Mouse (Mus musculus) hindbrain, embryonic 15.5 days (tissue): ENCODE results near the gene Pgap3. TPM values are rescaled to one million over a fixed set of nuclear protein-coding genes. Genes with fewer than 3 reads are reported as not detected.

Experiments used
- ATAC-seq: fragments of 200-750 bp; cut with Nextera tagmentation; 2 replicates; pipeline ENCODE4 v1.8.0; 2017; ENCODE audit warnings: low read depth, moderate number of reproducible peaks, moderate TSS enrichment; ENCODE audit not compliant: low FRiP score
- H3K27ac ChIP-seq: fragments of 300-500 bp; sonication (generic); replicated peaks from 2 replicates; pipeline ENCODE4 v1.5.1; 2015; ENCODE audit warnings: mild to moderate bottlenecking, inconsistent platforms
- H3K27me3 ChIP-seq: fragments of 300-500 bp; sonication (generic); 2 replicates; pipeline ENCODE4 v1.6.1; 2015; ENCODE audit warnings: control low read depth, inconsistent platforms
- H3K36me3 ChIP-seq: fragments of 300-500 bp; sonication (generic); 2 replicates; pipeline ENCODE4 v1.6.1; 2015; ENCODE audit warnings: control low read depth, inconsistent platforms
- H3K4me1 ChIP-seq: fragments of 300-500 bp; sonication (generic); replicated peaks from 2 replicates; pipeline ENCODE4 v1.6.1; 2015; ENCODE audit warnings: control low read depth, inconsistent platforms
- H3K4me2 ChIP-seq: fragments of 300-500 bp; sonication (generic); 2 replicates; pipeline ENCODE4 v1.6.1; 2015; ENCODE audit warnings: moderate library complexity, mild to moderate bottlenecking, inconsistent platforms
- H3K4me3 ChIP-seq: fragments of 300-500 bp; sonication (generic); 2 replicates; pipeline ENCODE4 v1.5.1; 2015; ENCODE audit warnings: mild to moderate bottlenecking, inconsistent platforms
- H3K9ac ChIP-seq: fragments of 300-500 bp; sonication (generic); 2 replicates; pipeline ENCODE4 v1.6.1; 2015; ENCODE audit warnings: inconsistent platforms
- H3K9me3 ChIP-seq: fragments of 300-500 bp; sonication (generic); 2 replicates; pipeline ENCODE4 v1.6.1; 2016; ENCODE audit warnings: control low read depth, inconsistent platforms
- WGBS: fragments of 180-500 bp; shearing (Covaris S2); methylation state at CpG from one replicate; pipeline ENCODE4 v1.1.7; 2015; 5-methylcytosine and 5-hydroxymethylcytosine counted together
- polyA plus RNA-seq: library from polyadenylated mRNA; unstranded; fragments of >200 nt; fragmentation: Nextera tagmentation; extraction: Ambion mirVana; gene quantifications from 2 replicates; pipeline ENCODE4 v1.2.1, GENCODE M21; 2015

Gene Pgap3
- polyA plus RNA-seq, 1 experiment from 2014 or later = 9.6 TPM

DNA sequence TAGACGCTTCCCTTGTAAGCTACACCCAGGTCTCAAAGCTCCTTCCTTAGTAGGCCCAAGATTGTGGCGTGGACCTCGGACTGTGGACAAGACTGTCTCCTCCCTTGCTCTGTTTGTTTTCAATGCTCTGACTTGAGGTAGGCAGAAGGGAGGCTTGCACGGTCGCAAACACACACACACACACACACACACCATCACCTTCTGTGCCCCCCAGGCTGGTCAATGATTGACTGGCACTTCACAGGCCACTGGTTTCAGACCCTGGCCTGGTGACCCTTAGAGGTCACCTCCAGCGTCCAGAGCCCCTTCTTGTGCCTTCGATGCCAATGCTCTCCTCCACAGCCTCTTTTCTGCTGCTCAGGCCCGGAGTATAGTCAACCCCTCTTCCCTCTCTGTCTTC, 8.6 kb upstream of the Pgap3 start:
- ATAC-seq = peak; percentile 17; the same call in 1 of the 2 replicates
- H3K4me2 ChIP-seq = 0 out of 2 replicates have a peak overlapping the region, but pooled peaks have one; percentile 13
- H3K4me1 ChIP-seq = peaks cover 19% of the 10 kb centered on the region
- WGBS = 32% methylated on average over 8 of the region's 8 CpGs
- H3K9me3 ChIP-seq = no peaks in the 10 kb centered on the region
- no peak overlapping the region for H3K9ac ChIP-seq
- H3K27ac ChIP-seq = 0 out of 2 replicates have a peak overlapping the region, but pooled peaks have one; percentile 51
- no peaks in the 10 kb centered on the region for H3K36me3 ChIP-seq
- H3K4me3 ChIP-seq = no peak overlapping the region
- peaks cover 29% of the 10 kb centered on the region for H3K27me3 ChIP-seq

DNA sequence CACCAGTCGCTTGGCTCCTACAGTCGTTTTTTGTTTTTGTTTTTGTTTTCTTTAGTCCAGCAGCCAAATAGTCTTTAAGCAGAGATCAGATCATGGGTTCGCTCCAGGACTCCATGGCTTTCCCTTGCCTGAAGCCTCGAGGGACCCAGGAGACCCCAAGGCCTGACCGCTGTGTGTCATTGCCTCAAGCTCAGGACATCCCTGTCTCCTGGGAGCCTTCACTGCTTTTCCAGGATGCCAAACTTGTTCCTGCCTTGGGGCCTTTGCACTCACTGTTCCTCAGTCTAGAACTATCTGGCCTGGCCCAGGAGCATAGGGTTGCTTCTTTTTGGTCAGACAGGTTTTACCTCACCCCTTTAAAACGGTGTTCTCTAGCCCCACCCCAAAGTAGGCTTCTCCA, 6.3 kb upstream of the Pgap3 start:
- Histone ChIP-seq H3K36me3 (no peaks in the 10 kb centered on the region), H3K9me3 (no peaks in the 10 kb centered on the region), H3K4me3 (no peak overlapping the region), H3K27me3 (peaks cover 15% of the 10 kb centered on the region), H3K4me1 (no peaks in the 10 kb centered on the region), H3K4me2 (no peak overlapping the region), H3K27ac (no peak overlapping the region), H3K9ac (no peak overlapping the region)
- WGBS = 77% methylated on average over 6 of the region's 6 CpGs
- ATAC-seq = no peak

DNA sequence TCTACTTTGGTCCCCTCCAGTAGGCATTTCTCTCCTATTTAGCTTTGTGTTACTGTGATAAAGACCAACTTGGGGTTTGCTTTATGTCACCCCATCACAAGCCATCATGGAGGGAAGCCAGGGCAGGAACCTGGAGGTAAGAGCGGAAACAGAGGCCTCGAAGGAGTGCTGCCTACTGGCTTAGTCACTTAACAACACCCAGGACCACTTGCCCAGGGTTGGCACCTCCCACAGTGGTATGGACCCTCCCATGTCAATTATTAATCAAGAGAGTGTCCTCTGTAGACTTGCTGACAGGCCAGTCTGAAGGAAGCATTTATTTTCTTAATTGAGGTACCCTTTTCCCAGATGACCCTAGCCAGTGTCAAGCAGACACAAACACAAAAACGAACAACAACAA, 526 bp upstream of the Pgap3 start:
- H3K4me3 ChIP-seq = peak overlapping the region; percentile 66
- ATAC-seq = no peak
- no peaks in the 10 kb centered on the region for H3K27me3 ChIP-seq
- peak overlapping the region; percentile 66 for H3K9ac ChIP-seq
- H3K4me1 ChIP-seq = peaks cover 12% of the 10 kb centered on the region
- H3K36me3 ChIP-seq = no peaks in the 10 kb centered on the region
- peak overlapping the region; percentile 69 for H3K4me2 ChIP-seq
- WGBS = 60% methylated on average over 3 of the region's 3 CpGs
- no peaks in the 10 kb centered on the region for H3K9me3 ChIP-seq
- peak overlapping the region; percentile 95 for H3K27ac ChIP-seq

DNA sequence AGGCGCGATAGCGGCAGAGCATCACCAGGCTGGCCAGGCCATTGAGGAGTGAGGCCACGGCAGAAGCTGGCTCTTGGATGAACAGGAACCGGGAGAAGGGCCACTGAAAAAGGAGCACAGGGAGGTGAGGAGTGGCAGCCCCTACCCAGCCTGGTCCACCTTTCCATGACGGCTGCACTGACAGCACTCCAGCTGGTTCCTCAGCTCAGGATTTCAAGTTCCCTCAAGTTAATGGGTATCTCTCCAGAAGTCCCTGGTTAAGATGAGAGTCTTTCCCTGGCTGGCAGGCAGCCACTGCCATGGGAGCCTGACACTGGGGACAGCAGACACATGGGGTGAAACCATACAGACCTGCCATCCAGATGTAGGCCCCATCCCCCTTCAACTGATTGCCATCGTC, 2.3 kb downstream of the Pgap3 start:
- no peaks in the 10 kb centered on the region for H3K36me3 ChIP-seq
- no peaks in the 10 kb centered on the region for H3K27me3 ChIP-seq
- H3K9ac ChIP-seq = no peak overlapping the region
- ATAC-seq = no peak
- no peak overlapping the region for H3K4me2 ChIP-seq
- 94% methylated on average over 7 of the region's 7 CpGs for WGBS
- H3K27ac ChIP-seq = no peak overlapping the region
- no peaks in the 10 kb centered on the region for H3K9me3 ChIP-seq
- H3K4me3 ChIP-seq = no peak overlapping the region
- peaks cover 17% of the 10 kb centered on the region for H3K4me1 ChIP-seq

DNA sequence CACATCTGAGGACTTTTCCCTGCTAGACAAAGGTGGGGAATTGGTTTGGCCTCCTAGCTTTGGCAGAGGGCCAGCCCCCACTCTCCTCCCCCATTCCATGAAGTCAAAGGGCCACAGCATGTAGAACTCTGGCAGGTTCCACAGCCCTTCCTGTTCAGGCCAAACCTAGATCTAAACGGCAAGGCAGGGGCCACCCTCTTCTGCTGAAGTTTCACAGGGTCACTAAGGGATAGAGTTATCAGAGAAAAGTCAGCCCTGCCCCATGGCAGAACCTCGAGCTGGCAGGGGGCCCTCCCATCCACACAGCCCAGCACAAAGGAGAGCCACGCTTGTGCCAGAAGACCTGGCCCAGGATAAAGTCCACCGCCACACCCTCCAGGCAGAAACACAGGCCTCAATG, 5.2 kb downstream of the Pgap3 start:
- no peak overlapping the region for H3K4me2 ChIP-seq
- no peak overlapping the region for H3K9ac ChIP-seq
- WGBS = 59% methylated on average over 4 of the region's 4 CpGs
- no peak for ATAC-seq
- H3K27ac ChIP-seq = no peak overlapping the region
- H3K36me3 ChIP-seq = no peaks in the 10 kb centered on the region
- no peaks in the 10 kb centered on the region for H3K9me3 ChIP-seq
- H3K27me3 ChIP-seq = peaks cover 3% of the 10 kb centered on the region; the same call in 1 of the 2 replicates
- no peak overlapping the region for H3K4me3 ChIP-seq
- H3K4me1 ChIP-seq = peaks cover 11% of the 10 kb centered on the region

DNA sequence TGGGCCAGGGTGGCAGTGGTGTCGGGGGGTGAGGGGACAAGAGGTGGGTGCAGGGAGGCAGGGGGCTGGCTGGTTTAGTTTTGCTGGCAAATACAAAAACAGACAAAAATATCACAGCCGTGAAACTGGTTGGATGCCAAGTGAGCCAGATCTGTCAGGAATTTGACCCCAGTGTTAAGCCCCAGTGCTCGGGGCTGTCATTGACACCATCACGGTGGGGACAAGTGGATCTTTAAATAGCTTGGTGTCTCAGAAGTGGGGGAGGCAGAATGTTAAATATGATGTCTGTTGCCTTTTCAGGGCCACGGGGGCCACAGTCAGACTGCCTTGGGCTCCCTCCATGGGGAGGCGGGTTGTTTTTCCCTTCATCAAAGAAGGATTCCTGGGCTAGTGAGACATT, 6.0 kb downstream of the Pgap3 start:
- Histone ChIP-seq H3K9me3 (no peaks in the 10 kb centered on the region), H3K27me3 (peaks cover 6% of the 10 kb centered on the region; the same call in 1 of the 2 replicates), H3K27ac (no peak overlapping the region), H3K36me3 (no peaks in the 10 kb centered on the region), H3K4me2 (no peak overlapping the region), H3K4me1 (peaks cover 5% of the 10 kb centered on the region), H3K9ac (no peak overlapping the region), H3K4me3 (no peak overlapping the region)
- no peak for ATAC-seq
- 52% methylated on average over 6 of the region's 6 CpGs for WGBS

DNA sequence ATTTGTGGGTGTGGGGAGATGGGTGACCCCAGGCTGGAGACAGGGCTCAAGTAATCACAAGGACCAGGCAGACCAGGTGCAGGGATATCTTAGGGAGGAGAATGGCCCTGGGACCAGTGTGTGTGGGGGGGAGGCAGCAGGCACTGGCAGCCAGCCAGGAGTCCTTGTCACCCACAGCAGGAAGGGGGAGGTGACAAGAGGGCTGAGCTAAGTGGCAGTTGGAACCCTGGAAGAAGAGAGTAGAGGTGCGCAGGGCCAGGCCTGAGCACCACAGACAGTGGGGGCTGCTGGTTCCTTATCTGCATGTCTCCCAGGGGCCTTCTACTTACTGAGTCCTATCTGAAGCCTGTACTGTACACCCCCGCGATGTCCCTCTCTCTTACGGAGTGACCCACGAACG, 7.0 kb downstream of the Pgap3 start:
- Histone ChIP-seq H3K9me3 (no peaks in the 10 kb centered on the region), H3K4me2 (no peak overlapping the region), H3K4me3 (no peak overlapping the region), H3K4me1 (peaks cover 5% of the 10 kb centered on the region), H3K9ac (no peak overlapping the region), H3K27ac (no peak overlapping the region), H3K27me3 (peaks cover 16% of the 10 kb centered on the region), H3K36me3 (no peaks in the 10 kb centered on the region)
- ATAC-seq = no peak
- 72% methylated on average over 6 of the region's 6 CpGs for WGBS

DNA sequence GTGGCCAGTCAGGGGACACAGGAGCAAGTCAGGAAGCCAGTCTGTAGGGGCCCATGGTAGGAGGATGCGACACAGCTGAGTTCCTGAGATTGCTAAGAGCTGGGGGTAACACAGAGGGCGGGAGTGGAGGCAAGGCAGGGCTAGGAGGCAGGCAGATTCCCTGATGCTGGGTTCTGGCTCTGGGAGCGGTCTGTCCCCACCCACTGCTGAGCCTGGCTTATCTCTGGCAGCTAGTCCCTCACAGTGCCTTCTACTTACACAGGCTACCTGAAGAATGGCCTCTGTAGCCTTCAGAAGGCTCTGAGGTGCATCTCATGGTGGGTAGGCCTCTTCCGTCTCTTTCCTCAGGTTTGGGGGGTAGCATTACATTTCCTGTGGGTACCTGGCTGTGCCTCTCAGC, 7.6 kb downstream of the Pgap3 start:
- no peak overlapping the region for H3K4me2 ChIP-seq
- H3K4me1 ChIP-seq = peaks cover 5% of the 10 kb centered on the region
- no peaks in the 10 kb centered on the region for H3K36me3 ChIP-seq
- no peak overlapping the region for H3K4me3 ChIP-seq
- 58% methylated on average over 4 of the region's 4 CpGs for WGBS
- no peak overlapping the region for H3K9ac ChIP-seq
- H3K27me3 ChIP-seq = peaks cover 21% of the 10 kb centered on the region
- ATAC-seq = no peak
- no peaks in the 10 kb centered on the region for H3K9me3 ChIP-seq
- H3K27ac ChIP-seq = no peak overlapping the region

DNA sequence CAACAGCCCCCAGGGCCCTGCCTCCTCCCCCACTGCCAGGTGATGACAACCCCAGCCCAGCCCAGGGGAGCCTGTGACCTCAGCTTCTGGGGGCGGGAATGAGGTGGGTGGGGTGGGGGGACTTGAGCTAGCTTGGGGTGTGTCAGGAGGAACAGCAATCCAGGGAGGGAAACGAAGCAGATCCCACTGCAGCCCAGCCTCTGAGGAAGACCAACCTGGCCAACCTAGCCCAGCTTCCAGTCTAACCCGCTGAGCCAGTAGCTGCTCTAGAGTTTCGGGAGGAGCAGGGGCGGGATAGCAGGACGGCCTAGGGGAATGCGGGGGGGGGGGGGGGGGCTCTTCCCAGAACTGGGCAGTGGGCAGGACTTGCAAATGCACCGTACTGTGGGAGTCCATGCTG, 8.3 kb downstream of the Pgap3 start:
- no peak for ATAC-seq

DNA sequence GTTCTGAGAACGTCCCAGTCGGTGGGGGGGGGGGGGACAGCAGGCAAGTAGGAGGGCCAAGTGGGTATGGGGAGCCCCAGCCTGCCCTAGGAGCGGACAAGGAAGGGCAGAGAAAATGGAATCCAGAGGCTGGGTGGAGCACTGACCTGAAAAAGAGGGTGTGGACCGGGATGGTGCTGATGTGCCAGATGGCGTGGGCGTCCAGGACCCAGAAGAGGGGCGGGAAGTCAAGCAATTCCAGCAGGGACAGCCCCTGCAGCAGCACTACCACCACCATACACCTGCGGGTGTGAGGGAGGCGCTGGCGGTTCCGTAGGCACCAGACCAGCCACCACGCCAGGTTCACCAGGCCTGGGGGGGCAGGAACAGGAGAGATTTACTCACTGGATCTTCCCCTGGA, 10.1 kb downstream of the Pgap3 start:
- Histone ChIP-seq H3K4me1 (peaks cover 8% of the 10 kb centered on the region), H3K9me3 (no peaks in the 10 kb centered on the region), H3K4me2 (no peak overlapping the region), H3K36me3 (no peaks in the 10 kb centered on the region), H3K9ac (no peak overlapping the region), H3K4me3 (no peak overlapping the region), H3K27me3 (peaks cover 34% of the 10 kb centered on the region), H3K27ac (no peak overlapping the region)
- ATAC-seq = no peak
- WGBS = 73% methylated on average over 12 of the region's 12 CpGs

More for the DNA sequence above, 8.3 kb downstream of the Pgap3 start:
- Histone ChIP-seq H3K27ac (no peak overlapping the region), H3K4me1 (peaks cover 5% of the 10 kb centered on the region), H3K9me3 (no peaks in the 10 kb centered on the region), H3K27me3 (peaks cover 27% of the 10 kb centered on the region), H3K4me2 (no peak overlapping the region), H3K4me3 (no peak overlapping the region), H3K9ac (no peak overlapping the region), H3K36me3 (no peaks in the 10 kb centered on the region)
- 20% methylated on average over 7 of the region's 8 CpGs for WGBS

DNA sequence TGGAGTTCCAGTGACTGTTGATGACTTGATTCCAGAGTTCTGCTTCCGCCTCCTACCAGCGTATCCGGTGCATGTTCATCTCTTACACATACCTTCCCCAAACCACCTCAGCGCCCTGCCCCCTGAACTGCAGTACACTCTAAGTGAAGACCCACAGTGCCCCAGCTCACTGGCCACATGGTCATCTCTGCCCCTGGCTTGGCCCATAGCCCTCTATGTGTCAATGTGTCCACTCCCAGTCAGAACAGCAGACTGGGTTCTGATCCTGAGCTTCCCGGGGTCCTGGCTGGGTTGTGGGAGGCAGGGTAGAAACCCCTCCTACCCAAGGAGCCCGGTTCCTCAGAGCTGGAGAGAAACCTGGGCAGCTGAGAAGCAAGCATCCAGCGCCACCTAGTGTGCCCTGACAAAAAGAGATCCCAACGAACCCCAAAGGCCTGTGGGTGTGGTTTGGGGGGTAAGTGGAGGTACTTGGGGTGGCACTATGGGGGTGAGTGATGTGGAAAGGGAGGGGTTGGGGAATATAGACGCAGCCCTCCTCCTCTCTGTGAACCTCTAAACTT, 11.0 kb downstream of the Pgap3 start:
- WGBS = 23% methylated on average over 9 of the region's 9 CpGs
- no peak overlapping the region for H3K4me2 ChIP-seq
- no peak for ATAC-seq
- no peak overlapping the region for H3K27ac ChIP-seq
- peaks cover 34% of the 10 kb centered on the region for H3K27me3 ChIP-seq
- H3K36me3 ChIP-seq = no peaks in the 10 kb centered on the region
- no peak overlapping the region for H3K4me3 ChIP-seq
- no peaks in the 10 kb centered on the region for H3K9me3 ChIP-seq
- no peak overlapping the region for H3K9ac ChIP-seq
- peaks cover 8% of the 10 kb centered on the region for H3K4me1 ChIP-seq

DNA sequence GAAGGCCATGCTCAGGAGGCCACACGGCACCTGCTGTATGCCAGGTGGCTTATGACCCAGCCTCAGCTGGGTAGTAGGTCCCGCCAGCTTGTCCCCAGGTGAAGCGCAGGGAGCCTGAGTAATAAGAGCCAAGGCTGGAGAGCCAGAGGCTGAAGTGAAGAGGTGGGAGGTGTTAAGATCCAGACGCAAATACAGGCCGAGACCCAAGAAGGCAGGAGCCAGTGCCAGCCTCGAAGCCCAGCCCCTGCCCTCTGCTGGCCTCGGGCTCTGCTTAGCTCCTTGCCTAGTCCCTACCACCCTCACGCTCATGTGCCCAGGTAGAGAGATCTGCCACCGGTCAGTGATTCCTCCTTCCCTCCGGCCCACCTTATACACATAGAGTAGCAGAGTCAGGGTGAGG, 12.0 kb downstream of the Pgap3 start:
- H3K9me3 ChIP-seq = no peaks in the 10 kb centered on the region
- peaks cover 34% of the 10 kb centered on the region for H3K27me3 ChIP-seq
- H3K36me3 ChIP-seq = no peaks in the 10 kb centered on the region
- no peak overlapping the region for H3K27ac ChIP-seq
- no peak overlapping the region for H3K4me3 ChIP-seq
- H3K9ac ChIP-seq = no peak overlapping the region
- no peak overlapping the region for H3K4me2 ChIP-seq
- no peak for ATAC-seq
- 76% methylated on average over 10 of the region's 10 CpGs for WGBS
- H3K4me1 ChIP-seq = peaks cover 4% of the 10 kb centered on the region; the same call in 1 of the 2 replicates

DNA sequence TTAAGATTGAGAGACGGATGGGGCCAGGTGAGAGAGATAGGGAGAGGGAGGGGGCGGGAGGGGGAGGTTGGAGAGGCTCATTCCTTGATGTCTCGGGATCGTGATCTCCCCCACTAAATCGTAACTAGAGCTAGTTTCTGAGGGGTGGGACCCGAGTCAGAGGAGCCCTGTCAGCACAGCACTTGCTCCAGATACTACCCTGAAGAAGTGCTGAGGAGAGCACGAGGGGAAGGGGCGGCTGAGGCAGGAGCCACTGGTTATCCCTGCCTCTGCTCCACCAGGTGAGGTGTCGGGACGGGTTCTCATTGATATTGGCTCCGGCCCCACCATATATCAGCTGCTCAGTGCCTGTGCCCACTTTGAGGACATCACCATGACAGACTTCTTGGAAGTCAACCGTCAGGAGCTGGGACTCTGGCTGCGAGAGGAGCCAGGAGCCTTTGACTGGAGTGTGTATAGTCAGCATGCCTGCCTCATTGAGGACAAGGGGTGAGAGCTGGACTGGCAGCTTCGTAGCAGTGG, 13.2 kb downstream of the Pgap3 start:
- H3K4me1 ChIP-seq = 0 out of 2 replicates have a peak, but pooled peaks cover 3% of the 10 kb centered on the region
- no peaks in the 10 kb centered on the region for H3K36me3 ChIP-seq
- no peak overlapping the region for H3K9ac ChIP-seq
- no peak overlapping the region for H3K27ac ChIP-seq
- H3K4me2 ChIP-seq = peak overlapping the region; percentile 33; the same call in 1 of the 2 replicates
- WGBS = 61% methylated on average over 14 of the region's 14 CpGs
- ATAC-seq = no peak
- peaks cover 34% of the 10 kb centered on the region for H3K27me3 ChIP-seq
- no peaks in the 10 kb centered on the region for H3K9me3 ChIP-seq
- no peak overlapping the region for H3K4me3 ChIP-seq
